Mouse (Mus musculus) MEL-GATA-1-ER (cell line): ENCODE data around the gene Hirip3.
"Not testable (repeated sequence)": the region's sequence is repeated elsewhere in the genome, so short reads cannot be mapped to it uniquely, and the experiment has no call there.

Experiments
- DNase-seq: peaks from one replicate; pipeline ENCODE4 v3.0.0-alpha.2; 2012; ENCODE audit warnings: low read depth; ENCODE audit errors: extremely low read depth

Hirip3 gene

DNA sequence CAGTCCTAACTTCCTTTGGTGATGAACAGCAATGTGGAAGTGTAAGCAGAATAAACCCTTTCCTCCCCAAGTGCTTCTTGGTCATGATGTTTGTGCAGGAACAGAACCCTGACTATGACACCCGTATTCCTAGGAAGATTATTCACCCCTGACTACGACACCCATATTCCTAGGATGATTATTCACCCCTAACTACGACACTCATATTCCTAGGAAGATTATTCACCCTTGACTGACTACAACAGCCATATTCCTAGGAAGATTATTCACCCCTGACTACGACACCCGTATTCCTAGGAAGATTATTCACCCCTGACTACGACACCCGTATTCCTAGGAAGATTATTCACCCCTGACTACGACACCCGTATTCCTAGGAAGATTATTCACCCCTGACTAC, 38.0 kb downstream of the Hirip3 start:
- not testable (repeated sequence) for DNase-seq

DNA sequence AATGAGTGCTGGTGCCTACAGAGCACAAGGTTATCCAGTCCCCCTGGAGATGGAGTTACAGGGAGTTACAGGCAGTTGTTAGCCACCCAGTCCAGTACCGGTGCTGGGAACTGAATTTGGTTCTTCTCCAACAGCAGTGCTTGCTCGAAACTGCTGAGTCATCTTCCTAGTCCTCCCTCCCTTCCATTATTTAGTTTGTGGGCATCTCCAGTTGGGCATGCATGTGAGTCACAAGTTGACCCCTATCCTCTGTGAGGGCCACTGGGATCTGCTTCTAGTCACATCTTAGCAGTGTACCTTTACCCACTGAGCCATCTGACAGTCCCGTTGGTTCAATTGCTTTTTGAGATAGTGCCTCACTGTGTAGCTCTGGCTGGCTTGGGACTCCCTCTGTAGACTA, 43.8 kb downstream of the Hirip3 start:
- DNase-seq: no peak

DNA sequence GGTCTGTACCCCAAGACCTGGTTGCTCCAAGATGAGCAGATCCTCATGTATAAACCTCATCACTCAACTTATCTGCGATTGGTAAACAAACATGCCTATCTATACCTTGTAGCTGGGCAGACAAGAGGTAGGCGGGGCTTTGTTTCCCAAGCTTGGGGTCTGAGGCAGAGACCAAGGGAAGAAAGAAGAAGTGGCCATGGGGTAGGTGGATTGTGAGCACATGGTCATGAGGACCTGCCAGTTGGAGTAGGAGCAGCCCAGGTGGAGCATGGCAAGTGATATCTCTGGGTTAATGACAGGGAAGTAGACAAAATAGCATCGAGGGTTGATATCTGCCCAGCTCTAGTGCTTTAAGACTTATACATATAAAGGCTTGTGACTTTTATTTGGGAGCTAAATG, 53.1 kb downstream of the Hirip3 start:
- DNase-seq: no peak
